Mouse (Mus musculus) cortical plate, adult 2 months (tissue): Measurements from ENCODE around the gene Pitpnc1.

ENCODE experiments used
- CTCF ChIP-seq: fragments of 200-500 bp; IDR thresholded peaks from 2 replicates; pipeline ENCODE4 v1.5.1; 2011; ENCODE audit warnings: mild to moderate bottlenecking, control low read depth, low read length; ENCODE audit not compliant: insufficient read depth; ENCODE audit errors: extremely low read depth
- POLR2A ChIP-seq: fragments of 200-500 bp; IDR thresholded peaks from 2 replicates; pipeline ENCODE4 v1.6.1; 2011; ENCODE audit warnings: mild to moderate bottlenecking, low read length, control low read depth; ENCODE audit not compliant: insufficient read depth; ENCODE audit errors: extremely low read depth

GRCm38 (mm10) chr11:107355526-107355925, 115.0 kb downstream of the Pitpnc1 start:
- TF ChIP-seq POLR2A: no peak
- TF ChIP-seq CTCF: no peak
